Mouse (Mus musculus): ENCODE data around the gene Aldh3b2.
A peak's percentile ranks its signal among the peaks of the same experiment; 100 is the strongest.

Gene Aldh3b2

DNA sequence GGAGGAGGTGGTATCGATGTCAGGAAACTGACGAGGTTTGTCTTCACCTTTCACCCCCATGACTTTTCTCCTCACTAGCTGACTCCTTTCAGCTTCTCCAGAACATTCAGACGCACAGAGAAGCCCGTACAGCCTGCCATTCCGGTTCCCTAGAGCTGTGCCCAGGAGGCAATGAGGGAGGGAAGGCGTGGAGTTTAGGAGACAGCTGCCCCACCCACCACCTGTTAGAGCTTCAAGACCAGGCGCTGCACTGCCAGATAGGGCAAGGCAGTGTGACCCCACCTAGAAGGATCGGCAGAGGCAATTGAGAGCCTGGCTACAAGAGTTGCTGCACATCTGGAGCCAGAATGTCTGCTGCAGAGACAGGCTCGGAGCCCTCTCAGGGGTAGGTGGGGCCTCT lies at the start of gene Aldh3b2:
TSS of gene Aldh3b2 (plus strand) at position 100 of the 400 bp plus-strand sequence.
- DNase-seq (ENCODE audit: low read depth in 1 of 2, low spot score in 2 of 2): no peak

GRCm38 (mm10) chr19:3922661-3923371 lies 49.3 kb upstream of the Aldh3b2 start:
- no peak for DNase-seq (ENCODE audit: low read depth in 1 of 2, low spot score in 2 of 2)

- DNase-seq (ENCODE audit: low read depth in 1 of 2, low spot score in 2 of 2): no peak
Measured at GRCm38 (mm10) chr19:3923586-3923985, 48.5 kb upstream of the Aldh3b2 start.

DNA sequence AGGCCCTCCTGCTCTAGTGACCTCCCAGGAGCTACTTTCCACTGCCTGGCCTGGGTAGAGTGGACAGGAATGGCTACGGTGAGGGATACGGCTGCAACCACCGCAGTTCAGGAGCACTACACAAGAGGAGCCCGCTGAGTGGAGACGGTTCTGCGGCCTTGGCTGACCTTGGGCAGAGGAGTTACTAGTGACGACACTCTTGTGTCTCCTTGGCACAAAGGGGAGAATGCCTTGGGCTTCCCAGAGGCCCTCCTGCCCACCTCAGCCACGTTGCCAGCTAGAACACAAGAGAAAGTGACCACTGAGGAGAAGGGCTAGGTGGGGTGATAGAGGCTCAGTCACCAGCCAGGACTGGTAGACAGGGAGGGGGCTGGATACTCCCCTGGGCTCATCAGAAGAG lies 47.9 kb upstream of the Aldh3b2 start:
- no peak for DNase-seq (ENCODE audit: low read depth in 1 of 2, low spot score in 2 of 2)

- DNase-seq (ENCODE audit: low read depth in 1 of 2, low spot score in 2 of 2): no peak
Measured at GRCm38 (mm10) chr19:3924868-3925267, 47.3 kb upstream of the Aldh3b2 start.

- no peak for DNase-seq (ENCODE audit: low read depth in 1 of 2, low spot score in 2 of 2)
Measured at GRCm38 (mm10) chr19:3925859-3926258, 46.3 kb upstream of the Aldh3b2 start.

GRCm38 (mm10) chr19:3926279-3926678 lies 45.8 kb upstream of the Aldh3b2 start:
- no peak for DNase-seq (ENCODE audit: low read depth in 1 of 2, low spot score in 2 of 2)

GRCm38 (mm10) chr19:3926685-3927084 lies 45.4 kb upstream of the Aldh3b2 start:
- DNase-seq (ENCODE audit: low read depth in 1 of 2, low spot score in 2 of 2): no peak

DNA sequence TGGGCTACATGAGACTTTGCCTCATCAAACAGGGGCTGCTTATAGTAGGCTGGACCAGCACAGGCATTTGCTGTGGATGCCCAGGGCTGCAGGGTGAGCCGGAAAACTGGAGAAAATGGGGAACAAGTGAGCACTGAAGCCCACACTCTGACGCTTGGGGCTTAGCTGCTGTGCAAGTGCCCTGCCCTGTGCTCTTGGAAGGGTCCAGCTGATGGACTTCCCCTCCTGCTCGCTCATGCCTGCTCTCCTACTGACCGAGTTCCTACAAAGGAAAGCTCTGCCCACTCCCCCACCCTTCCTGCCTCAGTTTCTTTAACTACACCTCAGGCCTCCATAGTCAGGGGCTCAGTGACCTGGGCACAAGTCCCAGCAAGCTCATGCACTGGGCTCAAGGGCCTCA lies 44.1 kb upstream of the Aldh3b2 start:
- DNase-seq (ENCODE audit: low read depth in 1 of 2, low spot score in 2 of 2): no peak

DNA sequence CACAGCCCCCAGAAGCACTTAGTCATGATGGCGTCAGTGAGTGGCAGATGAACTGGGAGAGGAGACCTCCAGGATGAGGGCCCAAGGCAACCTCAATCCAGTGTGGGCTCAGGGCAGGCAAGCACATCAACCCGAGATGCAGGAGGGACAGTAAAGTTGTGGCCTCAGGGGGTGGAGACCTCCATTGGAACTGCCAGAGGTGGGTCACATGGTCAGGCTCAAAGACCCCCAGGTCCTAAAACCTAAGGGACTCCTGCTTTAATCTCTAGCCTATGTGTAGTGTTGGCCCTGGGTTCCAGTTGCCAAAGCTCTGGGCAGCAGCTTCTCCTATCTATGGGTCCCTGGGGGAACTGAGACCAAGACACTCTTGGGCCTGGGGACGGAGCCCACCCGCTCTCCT lies 43.3 kb upstream of the Aldh3b2 start:
- DNase-seq (ENCODE audit: low read depth in 1 of 2, low spot score in 2 of 2): no peak

DNA sequence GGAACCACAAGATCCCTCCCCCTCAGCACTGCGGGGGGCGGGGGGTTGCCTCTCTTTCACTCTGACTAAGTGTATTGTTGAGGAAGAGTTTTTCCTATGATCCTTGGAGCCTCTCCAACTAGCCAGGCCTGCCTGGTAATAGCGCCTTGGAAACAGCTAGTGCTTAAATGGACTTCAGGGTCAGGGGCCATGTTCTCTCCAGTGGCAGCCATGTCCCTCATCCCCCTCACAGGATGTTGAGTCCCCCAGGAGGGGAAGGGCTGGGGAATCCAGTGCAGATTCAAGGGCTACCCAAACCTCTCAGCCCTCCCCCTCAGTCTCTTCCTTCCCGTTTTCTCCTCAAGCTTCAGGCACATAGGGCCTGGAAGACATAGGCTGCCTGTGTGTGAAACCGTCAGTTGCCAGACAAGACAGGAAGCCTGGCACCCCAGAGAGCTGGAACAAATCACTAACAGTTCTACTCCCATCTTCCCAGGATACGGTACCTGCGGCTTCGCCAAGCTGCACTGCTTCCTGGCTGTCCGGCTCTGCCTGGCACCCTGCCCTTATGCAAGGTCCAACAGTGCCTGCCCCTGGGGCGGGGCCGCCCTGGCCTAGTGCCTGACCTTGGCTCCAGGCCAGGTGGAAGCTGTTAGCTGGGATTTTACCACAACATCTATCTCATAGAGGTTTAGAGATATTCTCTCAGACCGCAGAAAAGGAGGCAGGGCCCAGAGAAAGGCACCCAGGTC lies 42.8 kb upstream of the Aldh3b2 start, which contains the start of gene Aldh3b1:
TSS of gene Aldh3b1 (minus strand) at position 598 of the 731 bp plus-strand sequence.
- peak; percentile 50 to 75 for DNase-seq (ENCODE audit: low read depth in 1 of 2, low spot score in 2 of 2)

DNA sequence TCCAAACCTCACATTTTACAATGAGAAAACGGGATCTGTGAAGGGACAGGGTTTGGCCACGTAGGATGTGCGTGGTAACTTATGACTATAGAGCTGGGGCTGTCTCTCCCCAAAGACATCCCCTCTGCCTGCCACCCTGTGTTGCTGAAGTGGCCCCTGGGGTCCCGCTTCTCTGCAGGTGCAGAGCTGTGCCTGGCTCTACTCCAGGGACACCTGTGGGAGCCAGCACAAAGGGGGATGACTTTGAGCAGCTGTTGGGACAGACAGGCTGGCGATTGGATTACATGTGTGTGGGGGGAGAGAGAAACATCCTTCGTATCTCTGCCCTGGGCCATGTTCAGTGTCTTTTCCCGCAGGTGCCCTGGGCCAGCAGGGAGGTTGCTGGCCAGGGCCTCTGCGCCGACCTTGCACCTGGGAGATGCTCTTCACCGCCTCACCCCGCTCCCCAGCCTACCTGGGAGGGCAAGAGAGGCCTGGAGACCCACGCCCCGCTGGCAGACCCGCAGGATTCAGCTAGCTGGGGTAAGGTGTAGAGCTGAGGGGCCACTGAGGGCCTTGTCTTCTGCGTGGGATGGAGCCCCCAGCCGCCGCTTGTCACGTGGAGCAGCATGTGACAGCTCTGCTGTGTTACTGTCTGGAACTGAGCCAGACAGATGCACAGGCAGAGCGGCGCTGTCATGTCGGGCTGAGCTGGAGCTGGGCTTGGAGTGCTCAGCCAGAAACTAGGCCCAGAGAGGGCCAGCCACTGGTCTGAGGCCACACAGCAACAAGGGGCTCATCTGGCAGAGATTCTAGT lies 41.7 kb upstream of the Aldh3b2 start:
- no peak for DNase-seq (ENCODE audit: low read depth in 1 of 2, low spot score in 2 of 2)

GRCm38 (mm10) chr19:3931716-3932115 lies 40.4 kb upstream of the Aldh3b2 start:
- peak; percentile 69 to 75 for DNase-seq (ENCODE audit: low read depth in 1 of 2, low spot score in 2 of 2)

DNA sequence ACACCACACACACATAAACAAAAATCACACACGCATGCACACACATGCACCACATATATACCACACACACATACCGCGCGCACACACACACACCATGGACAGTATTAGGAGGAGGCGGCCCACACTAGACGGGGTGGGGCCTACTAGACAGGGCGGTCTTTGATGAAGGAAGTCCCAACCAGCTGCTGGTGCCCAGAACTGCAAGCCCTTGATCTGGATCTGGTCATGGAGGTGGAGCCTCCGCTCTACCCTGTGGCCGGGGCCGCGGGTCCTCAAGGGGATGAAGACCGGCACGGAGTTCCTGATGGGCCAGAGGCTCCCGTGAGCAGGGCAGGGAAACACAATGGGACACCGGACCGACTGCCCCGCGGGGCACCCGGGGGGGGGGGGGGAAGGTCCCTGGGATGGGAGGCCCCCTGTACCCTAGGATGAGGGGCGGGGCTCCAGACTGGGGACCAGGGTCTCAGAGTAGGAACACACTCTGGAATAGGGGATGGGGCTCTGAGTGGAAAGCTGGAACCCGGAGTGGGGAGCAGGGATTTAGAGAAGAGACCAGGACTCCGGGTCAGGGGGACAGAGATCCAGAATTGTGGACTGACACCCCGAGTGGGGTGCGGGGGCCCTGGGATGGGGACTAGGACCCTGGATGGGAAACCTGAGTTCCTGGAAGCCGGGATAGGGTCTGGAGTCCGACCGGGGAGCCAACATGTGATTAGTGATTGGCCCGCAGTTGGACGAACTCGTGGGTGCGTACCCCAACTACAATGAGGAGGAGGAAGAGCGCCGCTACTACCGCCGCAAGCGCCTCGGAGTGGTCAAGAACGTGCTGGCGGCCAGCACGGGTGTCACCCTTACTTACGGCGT lies 36.9 kb upstream of the Aldh3b2 start, which contains the start of gene Unc93b1:
TSS of gene Unc93b1 (plus strand) at position 155 of the 864 bp plus-strand sequence.
- DNase-seq (ENCODE audit: low read depth in 1 of 2, low spot score in 2 of 2): peak; percentile 64 to 67

- peak; percentile 63 to 71 for DNase-seq (ENCODE audit: low read depth in 1 of 2, low spot score in 2 of 2)
Measured at GRCm38 (mm10) chr19:3935896-3936850, 36.0 kb upstream of the Aldh3b2 start.

GRCm38 (mm10) chr19:3942315-3942714 lies 29.8 kb upstream of the Aldh3b2 start:
- DNase-seq (ENCODE audit: low read depth in 1 of 2, low spot score in 2 of 2): no peak

GRCm38 (mm10) chr19:3942986-3943735 lies 29.0 kb upstream of the Aldh3b2 start:
- DNase-seq (ENCODE audit: low read depth in 1 of 2, low spot score in 2 of 2): no peak

DNA sequence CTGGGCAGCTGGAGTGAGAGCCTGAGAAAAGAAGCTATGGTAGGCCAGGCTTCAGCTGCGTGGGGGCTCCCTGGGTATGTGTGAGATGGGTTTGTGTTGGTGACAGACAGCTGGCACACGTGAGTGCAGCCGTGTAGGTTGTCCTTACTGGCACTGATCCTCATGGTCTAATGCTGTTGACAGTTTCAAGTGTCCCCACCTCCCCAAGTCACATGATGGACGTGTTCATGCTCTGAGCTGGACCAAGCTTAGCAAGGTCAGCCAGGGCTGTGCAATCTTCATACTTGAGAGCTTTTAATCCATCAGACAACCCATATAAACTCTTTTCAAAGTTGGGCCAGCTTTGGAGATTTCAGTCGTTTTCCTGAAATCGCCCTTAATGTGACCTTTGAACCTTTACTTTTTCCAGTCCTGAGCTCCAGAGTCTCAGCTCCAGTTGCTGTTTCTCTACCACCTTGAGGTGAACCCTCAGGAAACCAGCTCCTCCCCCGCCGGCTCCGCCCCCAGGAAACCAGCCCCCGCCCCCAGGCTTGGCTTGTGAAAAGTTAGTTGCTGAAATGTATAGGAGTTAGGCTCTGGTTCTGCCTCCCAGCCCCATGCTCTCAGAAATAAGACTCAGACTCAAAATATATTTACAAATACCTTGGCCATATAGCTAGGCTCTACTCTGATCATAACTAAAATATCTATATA lies 26.1 kb upstream of the Aldh3b2 start:
- no peak for DNase-seq (ENCODE audit: low read depth in 1 of 2, low spot score in 2 of 2)
